Mouse (Mus musculus) thymus, adult 2 months (tissue): ENCODE results near the gene Dab1. TPM values are rescaled to one million over a fixed set of nuclear protein-coding genes. Genes with fewer than 3 reads are reported as not detected.

Experiments
- DNase-seq: peaks from one replicate; pipeline ENCODE4 v3.0.0; 2021
- H3K27ac ChIP-seq: fragments of 200-500 bp; 2 replicates; pipeline ENCODE4 v1.5.1; 2012; ENCODE audit warnings: low read length, control low read depth; ENCODE audit not compliant: control insufficient read depth, insufficient read depth
- H3K27me3 ChIP-seq: fragments of 200-500 bp; 2 replicates; pipeline ENCODE4 v1.6.1; 2012; ENCODE audit warnings: mild to moderate bottlenecking, low read length, moderate library complexity, mixed read lengths; ENCODE audit not compliant: control insufficient read depth, insufficient read depth
- H3K36me3 ChIP-seq: fragments of 200-500 bp; 2 replicates; pipeline ENCODE4 v1.6.1; 2012; ENCODE audit warnings: mild to moderate bottlenecking, low read length, moderate library complexity; ENCODE audit not compliant: control insufficient read depth, insufficient read depth
- H3K4me1 ChIP-seq: fragments of 200-500 bp; replicated peaks from 2 replicates; pipeline ENCODE4 v1.6.1; 2012; ENCODE audit warnings: low read length; ENCODE audit not compliant: control insufficient read depth, insufficient read depth
- H3K4me3 ChIP-seq: fragments of 200-500 bp; 2 replicates; pipeline ENCODE4 v1.5.1; 2012; ENCODE audit warnings: mild to moderate bottlenecking, low read length, control low read depth, moderate library complexity; ENCODE audit not compliant: control insufficient read depth, insufficient read depth
- CTCF ChIP-seq: fragments of 200-500 bp; IDR thresholded peaks from 2 replicates; pipeline ENCODE4 v1.5.1; 2012; ENCODE audit warnings: mild to moderate bottlenecking, control low read depth, low read length, moderate library complexity, borderline replicate concordance; ENCODE audit not compliant: control insufficient read depth, poor library complexity, insufficient read depth; ENCODE audit errors: extremely low read depth
- POLR2A ChIP-seq: fragments of 200-500 bp; IDR thresholded peaks from 2 replicates; pipeline ENCODE4 v1.6.1; 2012; ENCODE audit warnings: mild to moderate bottlenecking, low read length, control low read depth, moderate library complexity; ENCODE audit not compliant: control insufficient read depth, poor library complexity, insufficient read depth; ENCODE audit errors: extremely low read depth
- WGBS: fragments of 180-500 bp; shearing (Covaris S2); methylation state at CpG from one replicate; pipeline ENCODE4 v1.1.7; 2018; 5-methylcytosine and 5-hydroxymethylcytosine counted together
- polyA plus RNA-seq: library from polyadenylated mRNA; depleted of rRNA; stranded (reverse); fragments of >200 nt; gene quantifications from 2 replicates; pipeline ENCODE4 v1.2.3, GENCODE M21; 2012

Dab1 gene
- polyA plus RNA-seq, 1 experiment: 0.28 TPM

DNA sequence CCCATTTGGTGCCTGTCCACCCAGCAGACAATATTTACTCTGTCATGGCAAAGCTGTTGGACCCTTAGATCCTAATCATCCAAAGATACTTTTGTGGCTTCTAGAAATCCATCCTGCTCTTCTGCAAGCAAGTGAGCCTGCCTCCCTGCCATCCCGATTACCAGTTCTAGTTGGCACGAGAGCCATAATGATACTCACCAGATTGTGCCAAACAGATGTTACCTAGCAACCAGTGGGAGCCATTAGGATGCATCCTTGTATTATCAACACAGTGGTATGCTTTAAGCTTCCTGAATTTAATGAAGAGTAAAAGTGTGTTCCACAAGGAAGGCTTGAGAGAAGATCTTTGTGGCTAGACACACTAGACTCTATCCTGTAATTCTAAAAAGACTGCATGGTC, 355.8 kb downstream of the Dab1 start:
- TF ChIP-seq POLR2A (no peak), CTCF (no peak)
- no peaks in the 10 kb centered on the region for H3K36me3 ChIP-seq
- 89% methylated on average over 2 of the region's 2 CpGs for WGBS

DNA sequence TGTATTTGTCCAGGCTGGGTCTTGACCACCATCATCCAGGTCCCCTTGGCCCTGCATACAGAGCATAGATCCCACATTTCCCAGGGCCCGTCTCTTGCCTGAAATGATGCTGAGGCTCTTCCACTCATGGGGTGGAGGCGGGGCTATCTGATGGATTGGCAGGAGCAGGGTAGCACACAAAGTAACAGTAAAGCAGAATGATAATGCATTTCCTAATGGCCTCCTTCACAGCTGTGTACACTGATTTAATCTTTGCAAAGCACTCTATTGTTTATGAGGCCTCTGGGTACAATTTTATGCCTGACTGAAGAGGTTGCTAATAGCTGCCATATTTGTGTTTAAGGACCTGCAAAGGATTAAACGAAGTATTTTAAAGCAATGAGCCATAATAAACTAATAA, 374.7 kb downstream of the Dab1 start:
- Histone ChIP-seq H3K4me3 (no peak overlapping the region), H3K27me3 (no peaks in the 10 kb centered on the region), H3K36me3 (no peaks in the 10 kb centered on the region), H3K4me1 (no peaks in the 10 kb centered on the region), H3K27ac (no peak overlapping the region)
- 85% methylated on average over 3 of the region's 3 CpGs for WGBS
- TF ChIP-seq POLR2A: no peak
- no peak for TF ChIP-seq CTCF
- DNase-seq: no peak

More for the DNA sequence above, 355.8 kb downstream of the Dab1 start:
- no peaks in the 10 kb centered on the region for H3K4me1 ChIP-seq
- no peak overlapping the region for H3K4me3 ChIP-seq
- no peaks in the 10 kb centered on the region for H3K27me3 ChIP-seq
- no peak for DNase-seq
- H3K27ac ChIP-seq: no peak overlapping the region

- H3K4me1 ChIP-seq: no peaks in the 10 kb centered on the region
- H3K27ac ChIP-seq: no peak overlapping the region
- no peak overlapping the region for H3K4me3 ChIP-seq
- no peak for DNase-seq
- no peaks in the 10 kb centered on the region for H3K36me3 ChIP-seq
- 95% methylated on average over 1 of the region's 1 CpGs for WGBS
- no peak for TF ChIP-seq CTCF
- TF ChIP-seq POLR2A: no peak
- H3K27me3 ChIP-seq: no peaks in the 10 kb centered on the region
Measured at GRCm38 (mm10) chr4:103994406-103994805, 375.2 kb downstream of the Dab1 start.

DNA sequence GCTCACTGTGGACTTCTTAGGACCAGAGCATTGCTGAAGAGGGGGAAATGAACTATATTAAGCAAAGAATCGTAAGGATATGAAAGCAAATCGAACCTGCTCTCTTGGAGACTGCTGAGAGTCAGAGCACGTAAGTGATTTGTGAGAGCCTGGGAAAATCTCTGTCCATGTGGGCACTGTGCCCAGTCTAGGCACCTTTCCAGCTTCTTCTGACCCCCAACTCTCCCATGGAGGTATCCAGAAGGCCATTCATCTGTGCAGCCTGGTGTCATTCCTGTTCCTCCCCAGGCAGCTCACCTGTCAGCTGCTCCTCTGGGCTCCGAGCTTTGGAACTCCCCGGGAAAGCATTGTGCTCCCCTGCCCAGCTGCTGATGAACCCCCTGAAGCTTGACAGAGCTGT, 389.2 kb downstream of the Dab1 start:
- no peak for DNase-seq
- no peaks in the 10 kb centered on the region for H3K36me3 ChIP-seq
- 80% methylated on average over 5 of the region's 5 CpGs for WGBS

DNA sequence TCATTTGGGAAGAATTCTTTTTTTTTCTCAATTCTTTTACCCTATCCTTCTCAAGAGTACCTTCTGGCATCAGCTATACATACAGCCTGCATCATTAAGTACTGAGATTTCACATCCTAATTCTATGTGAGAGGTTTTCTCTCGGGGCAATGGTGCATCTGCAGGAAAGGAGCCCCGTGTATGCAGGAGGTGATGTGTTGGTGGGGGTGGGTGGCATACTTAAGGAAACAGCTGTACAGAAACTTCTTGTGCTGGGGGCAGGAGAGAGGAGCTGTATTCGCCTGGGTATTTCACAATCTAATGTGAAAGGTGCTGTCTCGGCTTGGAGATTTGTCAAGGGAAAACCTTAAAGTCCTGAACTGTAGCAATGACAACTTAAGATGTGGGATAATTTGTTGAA, 392.5 kb downstream of the Dab1 start:
- TF ChIP-seq CTCF (no peak), POLR2A (no peak)
- H3K4me1 ChIP-seq: no peaks in the 10 kb centered on the region
- H3K27me3 ChIP-seq: no peaks in the 10 kb centered on the region
- 67% methylated on average over 4 of the region's 4 CpGs for WGBS
- no peak for DNase-seq
- no peaks in the 10 kb centered on the region for H3K36me3 ChIP-seq
- no peak overlapping the region for H3K4me3 ChIP-seq
- H3K27ac ChIP-seq: no peak overlapping the region

More for the DNA sequence above, 389.2 kb downstream of the Dab1 start:
- H3K4me3 ChIP-seq: no peak overlapping the region
- no peak overlapping the region for H3K27ac ChIP-seq
- TF ChIP-seq CTCF (no peak), POLR2A (no peak)
- no peaks in the 10 kb centered on the region for H3K4me1 ChIP-seq
- H3K27me3 ChIP-seq: no peaks in the 10 kb centered on the region

GRCm38 (mm10) chr4:104012150-104012549, 393.0 kb downstream of the Dab1 start:
- no peak for DNase-seq
- no peaks in the 10 kb centered on the region for H3K27me3 ChIP-seq
- WGBS: 96% methylated on average over 4 of the region's 4 CpGs
- no peak for TF ChIP-seq CTCF
- TF ChIP-seq POLR2A: no peak
- H3K4me1 ChIP-seq: no peaks in the 10 kb centered on the region
- no peak overlapping the region for H3K27ac ChIP-seq
- H3K36me3 ChIP-seq: no peaks in the 10 kb centered on the region
- no peak overlapping the region for H3K4me3 ChIP-seq

DNA sequence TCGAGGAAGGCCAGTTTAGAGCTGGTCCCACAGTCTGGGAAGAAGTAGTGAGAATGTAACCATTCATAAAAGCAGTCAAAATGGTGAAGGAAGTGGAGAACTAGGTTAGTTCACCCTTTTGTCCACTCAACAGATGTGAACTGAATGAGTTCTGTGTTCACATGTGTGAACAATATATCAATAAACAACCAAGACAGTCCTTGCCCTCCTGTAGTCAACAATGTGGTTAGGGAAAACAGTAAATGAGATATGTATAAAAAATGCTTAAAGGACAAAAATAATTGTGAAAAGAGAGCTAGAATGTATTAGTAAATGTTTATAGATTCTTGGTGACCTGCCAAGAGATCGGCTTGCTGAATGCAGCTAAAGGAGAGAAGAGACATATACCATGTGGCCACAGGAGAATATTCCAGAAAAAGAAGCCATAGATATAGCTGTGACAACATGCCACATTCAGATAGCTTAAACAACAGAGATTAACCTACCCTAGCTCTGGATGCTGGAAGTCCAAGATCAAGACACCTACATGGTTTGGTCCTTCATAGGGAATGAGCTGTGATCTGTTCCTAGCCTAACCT, 406.0 kb downstream of the Dab1 start:
- Histone ChIP-seq H3K27ac (no peak overlapping the region), H3K4me3 (no peak overlapping the region), H3K27me3 (no peaks in the 10 kb centered on the region), H3K4me1 (no peaks in the 10 kb centered on the region), H3K36me3 (no peaks in the 10 kb centered on the region)
- no peak for TF ChIP-seq POLR2A
- no peak for TF ChIP-seq CTCF
- 74% methylated on average over 2 of the region's 2 CpGs for WGBS
- DNase-seq: no peak
